Mouse (Mus musculus): ENCODE measurements around the gene Ccpg1.

DNA sequence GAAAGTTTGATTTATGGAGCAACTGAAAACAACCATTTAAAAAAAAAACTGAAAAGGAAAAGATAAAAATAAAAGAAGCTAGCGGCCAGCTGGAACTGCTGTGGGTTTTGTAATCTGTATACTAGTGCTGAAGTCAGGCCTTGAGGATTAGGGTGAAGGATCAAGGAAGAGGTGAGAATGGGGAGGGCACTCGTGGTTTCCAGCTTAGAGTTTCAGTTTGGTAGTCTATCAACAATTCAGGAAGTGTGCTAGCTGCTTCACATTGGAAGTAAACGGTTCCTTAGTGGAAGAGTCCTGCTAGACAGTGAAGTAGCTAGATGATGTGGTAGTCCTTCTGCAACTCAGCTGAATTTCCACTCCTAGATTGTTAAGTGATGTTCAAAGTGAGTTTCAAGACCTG is 23.2 kb downstream of the Ccpg1 start:
- TF ChIP-seq CTCF (IDR thresholded peaks at IDR 0.05) (no peak), POLR2A (IDR thresholded peaks at IDR 0.05; ENCODE audit: insufficient read depth, low read depth, low read length) (no peak), EP300 (IDR thresholded peaks at IDR 0.05; ENCODE audit: insufficient read depth, low read depth, low read length) (no peak)

All from heart, adult 2 months (tissue).